Mouse (Mus musculus) hindbrain, embryonic 12.5 days (tissue): ENCODE data around the gene Zfp771. TPM values are rescaled to one million over a fixed set of nuclear protein-coding genes. Genes with fewer than 3 reads are reported as not detected.

Experiments used
- ATAC-seq: fragments of 200-750 bp; cut with Nextera tagmentation; 2 replicates; pipeline ENCODE4 v1.8.0; 2017; ENCODE audit warnings: moderate TSS enrichment; ENCODE audit not compliant: low FRiP score
- H3K27ac ChIP-seq: fragments of 300-500 bp; sonication (generic); 2 replicates; pipeline ENCODE4 v1.5.1; 2016; ENCODE audit warnings: mild to moderate bottlenecking
- H3K27me3 ChIP-seq: fragments of 300-500 bp; sonication (generic); 2 replicates; pipeline ENCODE4 v1.6.1; 2016; ENCODE audit warnings: mild to moderate bottlenecking
- H3K36me3 ChIP-seq: fragments of 300-500 bp; sonication (generic); 2 replicates; pipeline ENCODE4 v1.6.1; 2016; ENCODE audit warnings: mild to moderate bottlenecking
- H3K4me1 ChIP-seq: fragments of 300-500 bp; sonication (generic); 2 replicates; pipeline ENCODE4 v1.6.1; 2016
- H3K4me2 ChIP-seq: fragments of 300-500 bp; sonication (generic); replicated peaks from 2 replicates; pipeline ENCODE4 v1.6.1; 2016; ENCODE audit warnings: mild to moderate bottlenecking
- H3K4me3 ChIP-seq: fragments of 300-500 bp; sonication (generic); 2 replicates; pipeline ENCODE4 v1.5.1; 2016; ENCODE audit warnings: mild to moderate bottlenecking
- H3K9ac ChIP-seq: fragments of 300-500 bp; sonication (generic); 2 replicates; pipeline ENCODE4 v1.6.1; 2016; ENCODE audit warnings: mild to moderate bottlenecking, moderate library complexity
- H3K9me3 ChIP-seq: fragments of 300-500 bp; sonication (generic); replicated peaks from 2 replicates; pipeline ENCODE4 v1.6.1; 2016; ENCODE audit warnings: mild to moderate bottlenecking
- WGBS: fragments of 180-500 bp; shearing (Covaris S2); methylation state at CpG from one replicate; pipeline ENCODE4 v1.1.7; 2016; 5-methylcytosine and 5-hydroxymethylcytosine counted together
- polyA plus RNA-seq: library from polyadenylated mRNA; unstranded; fragments of >200 nt; fragmentation: Nextera tagmentation; extraction: Ambion mirVana; gene quantifications from 2 replicates; pipeline ENCODE4 v1.2.1, GENCODE M21; 2016

The Zfp771 gene
- 61.3 and 62.8 TPM in 2 replicates for polyA plus RNA-seq

DNA sequence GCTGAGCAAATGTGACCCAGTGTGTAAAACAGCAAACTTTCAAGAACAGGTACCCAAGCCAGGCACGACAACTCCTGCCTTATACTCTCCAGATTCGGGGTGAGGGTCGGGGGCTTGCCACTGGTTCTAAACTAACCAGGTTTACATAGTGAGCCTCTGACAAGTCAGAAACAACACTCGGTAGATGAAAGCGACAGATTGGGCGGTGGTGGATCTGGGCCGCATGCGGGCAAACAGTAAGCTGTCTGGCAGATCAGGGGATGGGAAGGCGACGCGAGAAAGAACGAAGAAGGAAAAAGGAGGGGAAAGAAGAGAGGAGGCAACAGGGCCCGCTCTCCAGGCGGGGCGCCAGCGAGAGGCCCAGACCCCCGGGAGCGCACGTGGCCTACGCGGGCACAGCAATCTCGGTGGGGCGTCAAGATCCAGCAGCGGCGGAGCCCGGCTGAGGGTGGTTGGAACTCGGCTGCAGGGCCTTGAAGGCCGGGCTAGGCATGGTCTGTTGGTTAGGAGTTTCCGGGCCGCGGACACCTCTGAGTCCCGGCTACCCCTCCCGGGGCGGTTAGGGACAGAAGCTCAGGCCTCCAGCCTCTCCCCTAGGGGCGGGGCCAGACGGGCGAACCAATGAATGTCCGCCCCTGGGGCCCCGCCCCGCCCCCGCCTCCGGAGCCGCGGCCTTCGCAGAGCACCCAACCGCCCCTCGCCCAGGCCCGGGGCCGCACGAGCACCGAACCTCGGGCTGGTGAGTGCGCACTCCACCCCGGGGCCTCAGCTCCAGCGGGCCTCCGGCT is at the start of gene Zfp771:
Zfp771 (plus strand) TSS at position 405 of the 788 bp plus-strand sequence.
- Histone ChIP-seq H3K9ac (peak within 1 kb of the TSS; percentile 91), H3K27ac (peak within 1 kb of the TSS; percentile 84), H3K4me1 (peaks cover 25% of the 10 kb centered on the region), H3K36me3 (peaks cover 12% of the 10 kb centered on the region), H3K4me2 (peak within 1 kb of the TSS; percentile 88), H3K4me3 (peak within 1 kb of the TSS; percentile 83), H3K9me3 (no peaks in the 10 kb centered on the region), H3K27me3 (no peaks in the 10 kb centered on the region)
- WGBS: under 1% methylated on average over 50 of the region's 56 CpGs
- ATAC-seq: peak; percentile 97

DNA sequence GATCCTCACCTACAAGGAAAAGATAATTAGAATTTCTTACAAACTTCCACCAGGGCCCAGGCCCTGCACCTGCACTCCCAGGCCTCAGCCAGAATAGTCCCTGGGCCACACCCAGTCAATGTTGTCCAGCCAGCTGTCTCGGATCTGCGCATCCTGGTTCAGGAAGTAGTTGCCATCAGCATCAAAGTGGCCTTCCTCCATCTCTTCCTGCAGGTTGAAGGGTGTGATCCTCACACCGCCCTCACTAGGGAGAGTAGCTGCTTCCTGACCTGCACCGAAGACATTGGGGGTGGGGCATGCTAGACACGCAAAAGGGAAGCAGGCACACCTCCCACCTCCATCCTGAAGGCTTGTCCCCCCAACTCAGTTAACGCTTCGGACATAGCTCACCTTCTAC is 49.4 kb upstream of the Zfp771 start:
- Histone ChIP-seq H3K27ac (no peak overlapping the region), H3K4me1 (peaks cover 25% of the 10 kb centered on the region), H3K4me2 (peak overlapping the region; percentile 93), H3K36me3 (peaks cover 61% of the 10 kb centered on the region), H3K9me3 (no peaks in the 10 kb centered on the region), H3K4me3 (peak overlapping the region; percentile 79), H3K9ac (peak overlapping the region; percentile 86), H3K27me3 (no peaks in the 10 kb centered on the region)
- WGBS: 81% methylated on average over 7 of the region's 7 CpGs
- no peak for ATAC-seq

DNA sequence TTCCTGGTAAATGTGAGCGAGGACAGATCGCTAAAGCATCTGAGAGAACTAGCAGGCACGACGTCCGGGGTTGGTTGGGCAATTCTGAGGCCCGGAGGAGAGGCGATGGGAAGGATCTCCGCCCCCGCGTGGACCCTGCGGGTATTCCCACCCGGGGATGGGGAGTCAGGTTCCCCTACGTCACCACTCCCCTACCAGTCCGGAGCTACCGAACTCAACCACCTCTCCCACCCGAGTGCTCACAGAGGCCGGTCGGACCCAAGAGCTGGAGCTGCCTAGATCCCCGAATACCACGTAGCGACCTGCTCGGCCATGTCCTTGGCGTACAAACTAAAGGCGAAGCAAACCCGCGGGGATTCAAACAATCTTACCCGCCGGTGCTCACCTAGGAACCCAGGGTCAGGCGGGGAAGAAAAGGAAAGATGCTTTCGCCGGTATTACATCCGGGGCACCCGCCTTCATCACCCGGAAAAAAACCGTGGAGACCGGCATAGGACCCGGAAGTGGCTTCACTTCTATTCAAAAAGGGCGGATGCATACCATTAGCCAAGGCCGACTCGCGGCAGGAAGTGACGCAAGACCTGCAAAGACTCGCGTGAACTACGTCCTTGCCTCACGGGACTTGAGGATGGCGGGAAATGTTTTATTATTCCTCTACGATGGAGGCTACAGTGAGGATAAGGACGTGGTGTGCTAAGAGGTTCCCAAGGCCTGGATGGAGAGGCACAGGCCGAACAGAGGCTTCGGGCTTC is 48.4 kb upstream of the Zfp771 start, which contains the start of gene Cd2bp2:
Cd2bp2 (minus strand) TSS at position 507 of the 752 bp plus-strand sequence.
- peak; percentile 97 for ATAC-seq
- peak within 1 kb of the TSS; percentile 79 for H3K4me3 ChIP-seq
- no peaks in the 10 kb centered on the region for H3K9me3 ChIP-seq
- peaks cover 72% of the 10 kb centered on the region for H3K36me3 ChIP-seq
- H3K9ac ChIP-seq: peak within 1 kb of the TSS; percentile 86
- under 1% methylated on average over 51 of the region's 51 CpGs for WGBS
- H3K4me1 ChIP-seq: peaks cover 25% of the 10 kb centered on the region
- H3K27me3 ChIP-seq: no peaks in the 10 kb centered on the region
- peak within 1 kb of the TSS; percentile 93 for H3K4me2 ChIP-seq
- peak within 1 kb of the TSS; percentile 90 for H3K27ac ChIP-seq

DNA sequence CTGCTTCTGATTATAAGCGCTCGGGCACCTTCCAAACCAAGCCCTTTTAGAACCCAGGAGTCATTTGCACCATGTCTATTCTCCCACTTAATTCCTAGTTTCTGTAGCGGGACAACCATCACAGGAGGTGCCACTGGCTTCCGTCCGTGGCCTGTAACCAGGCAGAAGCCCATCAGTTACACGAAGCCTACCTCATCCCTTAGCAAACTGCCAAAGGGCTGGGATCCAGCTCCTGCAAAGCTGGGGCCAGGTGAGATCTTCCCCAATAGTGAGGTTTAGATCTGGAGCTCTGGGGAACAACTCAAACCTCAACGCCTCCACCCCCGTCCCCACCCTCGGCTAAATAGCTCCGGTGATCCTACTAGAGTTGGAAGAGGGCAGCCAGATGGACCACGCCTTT is 47.6 kb upstream of the Zfp771 start:
- ATAC-seq: peak; percentile 2
- Histone ChIP-seq H3K9ac (peak overlapping the region; percentile 86), H3K4me1 (peaks cover 25% of the 10 kb centered on the region), H3K4me3 (peak overlapping the region; percentile 79), H3K27ac (peak overlapping the region; percentile 72), H3K27me3 (no peaks in the 10 kb centered on the region), H3K9me3 (no peaks in the 10 kb centered on the region), H3K4me2 (peak overlapping the region; percentile 93), H3K36me3 (peaks cover 73% of the 10 kb centered on the region)
- 57% methylated on average over 11 of the region's 11 CpGs for WGBS

DNA sequence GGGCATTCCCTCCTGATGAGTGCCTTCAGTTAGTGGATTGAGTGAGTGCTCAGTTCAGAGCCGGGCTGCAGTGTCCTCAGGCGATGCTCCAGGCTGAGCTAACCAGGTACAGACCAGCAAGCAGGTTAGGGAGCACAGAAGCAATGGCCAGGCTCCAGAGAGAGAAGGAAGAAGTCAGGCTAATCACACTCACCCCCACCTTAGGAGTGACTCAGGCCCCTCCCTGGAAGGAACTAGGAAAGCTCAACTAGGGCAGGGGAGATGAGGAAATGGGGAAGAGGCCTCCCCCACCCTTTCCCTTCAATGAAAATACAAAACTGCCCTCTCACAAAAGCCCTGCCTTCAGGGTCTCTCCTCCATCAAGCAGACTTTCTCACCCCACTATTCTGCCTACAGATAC is 37.5 kb upstream of the Zfp771 start:
- H3K36me3 ChIP-seq: peaks cover 23% of the 10 kb centered on the region
- peak overlapping the region; percentile 98 for H3K4me3 ChIP-seq
- H3K4me2 ChIP-seq: peak overlapping the region; percentile 93
- WGBS: 72% methylated on average over 2 of the region's 2 CpGs
- no peak for ATAC-seq
- H3K27ac ChIP-seq: no peak overlapping the region; the same call in 1 of the 2 replicates
- H3K9ac ChIP-seq: peak overlapping the region; percentile 97
- peaks cover 28% of the 10 kb centered on the region for H3K4me1 ChIP-seq
- H3K27me3 ChIP-seq: no peaks in the 10 kb centered on the region
- H3K9me3 ChIP-seq: no peaks in the 10 kb centered on the region

DNA sequence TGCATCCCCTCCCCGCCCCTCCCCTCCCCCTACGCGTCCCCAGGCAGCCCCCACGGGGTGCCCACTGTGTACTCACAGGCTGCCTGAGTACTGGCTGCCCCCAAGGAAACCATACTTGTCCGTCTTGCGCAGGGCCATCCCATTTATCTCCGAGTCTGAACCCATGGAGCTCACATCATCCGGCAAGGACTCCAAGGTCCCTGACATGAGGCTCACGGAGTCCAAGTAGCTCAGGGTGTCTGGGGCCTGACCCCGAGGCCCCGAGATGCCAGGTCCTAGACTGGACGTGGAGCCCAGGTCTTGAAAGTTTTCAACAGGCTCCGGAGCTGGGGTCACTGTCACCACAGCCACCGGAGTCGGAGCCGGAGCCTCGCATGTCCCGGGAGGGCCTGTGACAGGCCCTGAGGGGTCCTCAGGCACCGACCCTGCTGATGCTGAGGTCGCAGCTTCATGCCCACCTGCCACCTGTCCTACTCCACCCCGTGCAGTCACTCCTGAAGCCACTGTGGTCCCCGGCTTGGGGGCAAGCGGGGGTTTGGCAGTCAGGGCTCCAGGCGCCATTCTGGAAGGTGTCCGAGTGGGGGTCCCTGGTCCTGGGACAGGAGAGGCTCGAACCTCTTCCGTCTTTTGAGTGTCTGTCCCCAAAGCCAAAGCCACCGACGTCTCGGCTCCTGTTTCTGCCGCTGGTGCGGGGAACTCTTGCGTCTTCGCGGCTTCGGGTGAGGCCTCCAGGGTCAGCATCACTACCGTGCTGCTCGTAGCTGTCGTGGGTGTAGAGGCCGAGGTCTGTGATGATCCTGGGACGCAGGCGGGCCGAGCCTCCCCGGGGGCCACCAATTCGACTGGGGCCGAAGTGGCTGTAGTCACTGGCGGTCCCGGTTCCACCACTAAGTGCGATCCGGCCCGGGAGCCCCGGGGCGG is 36.4 kb upstream of the Zfp771 start:
- Histone ChIP-seq H3K4me1 (peaks cover 28% of the 10 kb centered on the region), H3K9ac (peak overlapping the region; percentile 97), H3K9me3 (no peaks in the 10 kb centered on the region), H3K4me2 (peak overlapping the region; percentile 93), H3K27me3 (no peaks in the 10 kb centered on the region; the same call in 1 of the 2 replicates), H3K36me3 (peaks cover 18% of the 10 kb centered on the region), H3K4me3 (peak overlapping the region; percentile 98), H3K27ac (peak overlapping the region; percentile 89)
- ATAC-seq: peak; percentile 17; the same call in 1 of the 2 replicates
- under 1% methylated on average over 53 of the region's 53 CpGs for WGBS

DNA sequence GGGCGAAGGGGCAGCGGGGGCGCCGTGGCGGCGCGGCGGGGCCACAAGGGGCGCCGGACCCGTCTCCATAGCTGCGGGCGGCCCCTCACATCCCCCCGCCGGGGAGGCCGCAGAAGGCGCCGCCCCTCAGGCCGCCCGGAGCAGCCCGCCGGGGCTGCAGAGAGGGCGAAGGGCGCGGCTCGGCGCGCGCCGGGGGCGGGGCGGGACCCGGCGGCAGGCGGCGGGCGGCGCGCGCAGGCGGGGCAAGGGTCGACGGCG is 35.9 kb upstream of the Zfp771 start, which contains the start of gene Tbc1d10b:
Tbc1d10b (minus strand) TSS at position 174 of the 258 bp plus-strand sequence.
- peaks cover 12% of the 10 kb centered on the region for H3K36me3 ChIP-seq

DNA sequence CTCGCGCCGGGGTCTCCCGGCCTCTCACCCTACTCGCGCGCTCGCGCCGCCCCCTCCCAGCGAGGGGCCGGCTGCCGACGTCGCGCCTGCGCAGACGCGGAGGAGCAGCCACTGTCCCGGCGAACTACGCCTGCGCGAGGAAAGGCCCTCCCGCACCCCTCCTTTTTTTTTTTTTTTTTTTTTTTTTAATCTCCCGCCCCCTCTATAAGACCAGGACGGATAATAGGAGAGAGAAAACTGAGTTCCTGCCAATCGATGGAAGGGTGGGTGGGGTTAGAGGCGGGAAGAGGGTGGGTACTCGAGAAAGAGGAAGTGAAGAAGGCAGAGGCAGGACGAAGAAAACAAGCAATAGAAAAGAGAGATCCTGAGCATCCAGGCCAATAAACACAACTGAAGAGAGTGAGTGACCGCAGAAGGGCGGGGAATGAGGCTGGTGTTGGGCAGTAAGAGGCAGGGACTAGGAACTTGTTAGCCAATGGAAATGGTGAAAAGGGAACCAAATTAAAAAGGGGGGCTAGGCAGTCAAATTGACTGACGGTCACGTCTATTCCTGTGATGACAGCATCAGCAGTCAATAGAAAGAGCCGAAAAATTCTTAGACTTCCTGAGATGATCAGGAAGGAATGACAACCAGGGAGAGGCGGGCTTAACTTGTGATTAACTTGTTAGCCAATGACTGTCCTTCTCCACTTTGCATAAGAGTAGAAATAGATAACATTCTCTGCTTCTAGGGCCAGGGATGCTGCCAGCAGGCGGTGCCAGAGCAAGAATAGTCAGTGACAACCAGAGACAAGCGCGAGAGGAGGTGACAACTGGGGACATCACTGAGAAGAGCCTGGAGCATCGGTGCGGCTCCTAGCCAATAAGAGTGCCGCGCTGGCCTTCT is 35.3 kb upstream of the Zfp771 start, which contains the start of gene Mylpf:
Mylpf (plus strand) TSS at position 338 of the 886 bp plus-strand sequence.
- peaks cover 5% of the 10 kb centered on the region for H3K27me3 ChIP-seq
- peak; percentile 95 for ATAC-seq
- H3K9ac ChIP-seq: peak within 1 kb of the TSS; percentile 97
- no peaks in the 10 kb centered on the region for H3K9me3 ChIP-seq
- H3K4me1 ChIP-seq: peaks cover 28% of the 10 kb centered on the region
- under 1% methylated on average over 44 of the region's 44 CpGs for WGBS
- peaks cover 6% of the 10 kb centered on the region for H3K36me3 ChIP-seq
- H3K4me3 ChIP-seq: peak within 1 kb of the TSS; percentile 98
- peak within 1 kb of the TSS; percentile 93 for H3K4me2 ChIP-seq
- H3K27ac ChIP-seq: peak within 1 kb of the TSS; percentile 89

More for the DNA sequence above, 35.9 kb upstream of the Zfp771 start, which contains the start of gene Tbc1d10b:
- WGBS: under 1% methylated on average over 34 of the region's 44 CpGs
- Histone ChIP-seq H3K27ac (peak within 1 kb of the TSS; percentile 89), H3K9ac (peak within 1 kb of the TSS; percentile 97), H3K4me1 (peaks cover 28% of the 10 kb centered on the region), H3K27me3 (peaks cover 1% of the 10 kb centered on the region; the same call in 1 of the 2 replicates), H3K4me2 (peak within 1 kb of the TSS; percentile 93), H3K4me3 (peak within 1 kb of the TSS; percentile 98), H3K9me3 (no peaks in the 10 kb centered on the region)
- peak; percentile 10; the same call in 1 of the 2 replicates for ATAC-seq

DNA sequence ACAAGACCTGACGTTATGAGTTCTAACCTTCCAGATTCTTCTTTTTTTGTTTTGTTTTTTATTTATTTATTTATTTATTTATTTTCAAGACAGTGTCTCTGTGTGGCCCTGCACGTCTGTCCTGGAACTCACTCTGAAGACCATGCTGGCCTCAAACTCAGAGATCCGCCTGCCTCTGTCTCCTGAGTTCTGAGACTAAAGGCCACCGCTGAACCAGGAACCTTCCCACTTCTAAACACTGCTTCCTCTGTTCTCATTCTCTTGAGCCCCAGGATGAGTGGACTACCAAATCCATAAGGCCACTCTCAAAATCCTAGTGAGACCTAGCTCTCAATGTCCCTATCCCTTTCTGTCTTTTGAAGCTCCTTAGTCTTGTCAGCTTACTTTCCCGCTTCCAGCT is 34.2 kb upstream of the Zfp771 start:
- Histone ChIP-seq H3K4me1 (peaks cover 32% of the 10 kb centered on the region), H3K36me3 (peaks cover 6% of the 10 kb centered on the region), H3K4me2 (peak overlapping the region; percentile 61), H3K9ac (no peak overlapping the region), H3K27ac (no peak overlapping the region), H3K27me3 (peaks cover 16% of the 10 kb centered on the region), H3K9me3 (no peaks in the 10 kb centered on the region), H3K4me3 (no peak overlapping the region)
- whole genome bisulfite sequencing: 78% methylated on average over 5 of the region's 5 CpGs
- no peak for ATAC-seq

DNA sequence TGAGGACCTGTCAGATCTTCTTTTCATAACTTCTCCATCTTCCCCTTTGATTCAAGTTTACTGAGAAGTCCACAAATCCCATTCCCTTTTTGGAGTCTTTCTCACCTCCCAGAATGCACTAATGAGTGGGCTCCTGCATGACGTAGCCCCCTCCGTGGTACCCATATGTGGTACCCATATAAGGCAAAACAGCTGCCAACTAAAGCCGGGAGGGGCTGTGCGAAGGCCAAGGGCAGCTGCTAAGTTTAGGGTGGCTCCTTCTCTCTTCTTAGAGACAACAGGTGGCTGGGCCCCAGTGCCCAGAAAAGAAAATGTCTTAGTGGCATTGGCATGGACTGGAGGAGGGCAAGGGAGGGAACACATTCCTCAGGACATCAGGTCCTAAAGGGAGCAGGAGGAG is 33.8 kb upstream of the Zfp771 start:
- Histone ChIP-seq H3K9me3 (no peaks in the 10 kb centered on the region), H3K27ac (no peak overlapping the region), H3K4me1 (peaks cover 29% of the 10 kb centered on the region), H3K4me2 (no peak overlapping the region), H3K36me3 (peaks cover 1% of the 10 kb centered on the region), H3K9ac (no peak overlapping the region), H3K27me3 (peaks cover 19% of the 10 kb centered on the region), H3K4me3 (no peak overlapping the region)
- 92% methylated on average over 4 of the region's 4 CpGs for WGBS
- ATAC-seq: no peak
